Mouse (Mus musculus): Measurements from ENCODE around the gene Mamdc4. TPM values are rescaled to one million over a fixed set of nuclear protein-coding genes. Genes with fewer than 3 reads are reported as not detected.

Mamdc4 gene
- total RNA-seq, 2 experiments from 2014 or later: 1.3 to 3.2 TPM

GRCm38 (mm10) chr2:25583571-25583970, 8.9 kb upstream of the Mamdc4 start:
- DNase-seq (ENCODE audit: low spot score): no peak
- intact Hi-C loops (cut with DNase I): no loop called here

GRCm38 (mm10) chr2:25583120-25583481, 8.5 kb upstream of the Mamdc4 start:
- no peak for DNase-seq (ENCODE audit: low spot score)
- intact Hi-C loops (cut with DNase I): no loop called here

GRCm38 (mm10) chr2:25582466-25583119, 7.9 kb upstream of the Mamdc4 start:
- intact Hi-C loops (cut with DNase I): no loop called here
- no peak for DNase-seq (ENCODE audit: low spot score)

GRCm38 (mm10) chr2:25581901-25582301, 7.3 kb upstream of the Mamdc4 start:
- no peak for DNase-seq (ENCODE audit: low spot score)
- intact Hi-C loops (cut with DNase I): no loop called here

- intact Hi-C loops (cut with DNase I): no loop called here
- DNase-seq (ENCODE audit: low spot score): peak; percentile 34
Observed at GRCm38 (mm10) chr2:25581294-25581864, 6.7 kb upstream of the Mamdc4 start, which contains the start of gene Ajm1. Gene Ajm1 (minus strand): TSS chr2:25581757.

GRCm38 (mm10) chr2:25580621-25581101, 6.0 kb upstream of the Mamdc4 start:
- no peak for DNase-seq (ENCODE audit: low spot score)
- intact Hi-C loops (cut with DNase I): no loop called here

- intact Hi-C loops (cut with DNase I): no loop called here
Observed at GRCm38 (mm10) chr2:25579737-25580460, 5.3 kb upstream of the Mamdc4 start.

GRCm38 (mm10) chr2:25578796-25579736, 4.4 kb upstream of the Mamdc4 start:
- intact Hi-C loops (cut with DNase I): no loop called here
- no peak for DNase-seq (ENCODE audit: low spot score)

More at GRCm38 (mm10) chr2:25579737-25580460, 5.3 kb upstream of the Mamdc4 start:
- DNase-seq (ENCODE audit: low spot score): no peak

GRCm38 (mm10) chr2:25577951-25578795, 3.5 kb upstream of the Mamdc4 start:
- intact Hi-C loops (cut with DNase I): no loop called here
- no peak for DNase-seq (ENCODE audit: low spot score)

- intact Hi-C loops (cut with DNase I): no loop called here
- no peak for DNase-seq (ENCODE audit: low spot score)
Observed at GRCm38 (mm10) chr2:25576965-25577891, 2.6 kb upstream of the Mamdc4 start.

- intact Hi-C loops (cut with DNase I): no loop called here
- DNase-seq (ENCODE audit: low spot score): no peak
Observed at GRCm38 (mm10) chr2:25576028-25576850, 1.6 kb upstream of the Mamdc4 start.

- DNase-seq (ENCODE audit: low spot score): no peak
- intact Hi-C loops (cut with DNase I): no loop called here
Observed at GRCm38 (mm10) chr2:25575432-25576027, 885 bp upstream of the Mamdc4 start.

- DNase-seq (ENCODE audit: low spot score): no peak
- intact Hi-C loops (cut with DNase I): no loop called here
Observed at GRCm38 (mm10) chr2:25574136-25574535, 509 bp downstream of the Mamdc4 start.

GRCm38 (mm10) chr2:25573068-25573467, 1.6 kb downstream of the Mamdc4 start:
- intact Hi-C loops (cut with DNase I): no loop called here
- no peak for DNase-seq (ENCODE audit: low spot score)

GRCm38 (mm10) chr2:25571221-25571620, 3.4 kb downstream of the Mamdc4 start:
- DNase-seq (ENCODE audit: low spot score): no peak
- intact Hi-C loops (cut with DNase I): no loop called here

- no peak for DNase-seq (ENCODE audit: low spot score)
- intact Hi-C loops (cut with DNase I): no loop called here
Observed at GRCm38 (mm10) chr2:25569323-25569722, 5.3 kb downstream of the Mamdc4 start.

GRCm38 (mm10) chr2:25568473-25569019, 6.1 kb downstream of the Mamdc4 start:
- intact Hi-C loops (cut with DNase I): no loop called here
- no peak for DNase-seq (ENCODE audit: low spot score)
